Mouse (Mus musculus): ENCODE results near the gene Kif16b. TPM values are rescaled to one million over a fixed set of nuclear protein-coding genes. Genes with fewer than 3 reads are reported as not detected.

Gene Kif16b
- polyA plus RNA-seq, 1 experiment from 2014 or later = 3.7 TPM

GRCm38 (mm10) chr2:142625756-142626155, 275.6 kb downstream of the Kif16b start:
- no peak overlapping the region for H3K4me3 ChIP-seq
- no peak overlapping the region for H3K27ac ChIP-seq (replicated peaks)
- no peaks in the 10 kb centered on the region for H3K36me3 ChIP-seq
- no peaks in the 10 kb centered on the region for H3K4me1 ChIP-seq (replicated peaks)
- H3K27me3 ChIP-seq = no peaks in the 10 kb centered on the region
- H3K4me2 ChIP-seq = no peak overlapping the region
- WGBS = 82% methylated on average over 4 of the region's 4 CpGs
- H3K9ac ChIP-seq = no peak overlapping the region
- ATAC-seq (ENCODE audit: low FRiP score, low read depth) = no peak
- no peaks in the 10 kb centered on the region for H3K9me3 ChIP-seq

GRCm38 (mm10) chr2:142625101-142625500, 276.2 kb downstream of the Kif16b start:
- Histone ChIP-seq H3K4me2 (no peak overlapping the region), H3K4me1 (replicated peaks) (no peaks in the 10 kb centered on the region), H3K4me3 (no peak overlapping the region), H3K27me3 (no peaks in the 10 kb centered on the region), H3K36me3 (no peaks in the 10 kb centered on the region), H3K9me3 (no peaks in the 10 kb centered on the region), H3K27ac (replicated peaks) (no peak overlapping the region), H3K9ac (no peak overlapping the region)
- ATAC-seq (ENCODE audit: low FRiP score, low read depth) = no peak
- 69% methylated on average over 3 of the region's 3 CpGs for WGBS

DNA sequence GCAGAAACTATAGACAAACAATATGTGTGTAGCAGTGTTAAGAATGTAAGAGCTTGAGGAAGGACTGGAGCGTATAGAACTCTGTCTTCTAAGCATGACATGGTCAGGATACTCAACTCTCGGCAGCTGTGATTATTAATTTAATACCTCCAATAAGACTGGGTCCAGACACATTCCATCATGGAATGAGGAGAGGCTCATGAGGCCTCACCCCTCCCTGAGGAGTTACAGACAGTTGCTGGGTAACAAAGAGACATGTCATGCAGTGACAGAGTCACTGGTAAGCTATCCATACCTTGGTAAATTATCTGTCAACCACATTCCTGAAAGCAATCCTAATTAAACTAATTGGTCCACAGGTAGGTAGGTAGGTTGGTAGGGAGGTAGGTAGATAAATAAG, 277.1 kb downstream of the Kif16b start:
- Histone ChIP-seq H3K27ac (replicated peaks) (no peak overlapping the region), H3K4me2 (no peak overlapping the region), H3K4me3 (no peak overlapping the region), H3K9ac (no peak overlapping the region), H3K4me1 (replicated peaks) (no peaks in the 10 kb centered on the region), H3K36me3 (no peaks in the 10 kb centered on the region), H3K27me3 (no peaks in the 10 kb centered on the region), H3K9me3 (no peaks in the 10 kb centered on the region)
- no peak for ATAC-seq (ENCODE audit: low FRiP score, low read depth)
- 81% methylated on average over 2 of the region's 2 CpGs for WGBS

DNA sequence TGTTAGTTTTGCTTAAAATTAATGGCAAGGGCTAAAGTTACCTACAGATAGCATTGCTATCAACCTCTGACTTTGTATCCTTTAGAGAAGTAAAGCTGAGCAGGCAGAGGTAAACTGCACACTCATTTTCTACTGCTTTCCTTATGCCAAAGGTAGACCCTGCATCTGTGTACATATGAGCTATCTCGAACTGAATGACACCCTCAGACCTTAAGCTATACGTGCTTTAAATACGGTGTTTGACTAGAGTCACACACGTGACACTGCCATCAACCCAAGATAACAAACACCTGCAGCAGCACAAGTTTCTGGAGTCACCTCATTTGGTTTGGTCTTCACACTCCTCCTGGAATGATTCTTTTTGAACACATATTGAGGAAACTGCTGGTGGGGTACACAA, 280.2 kb downstream of the Kif16b start:
- 96% methylated on average over 4 of the region's 4 CpGs for WGBS
- no peaks in the 10 kb centered on the region for H3K4me1 ChIP-seq (replicated peaks)
- no peak for ATAC-seq (ENCODE audit: low FRiP score, low read depth)
- H3K4me2 ChIP-seq = no peak overlapping the region
- H3K36me3 ChIP-seq = no peaks in the 10 kb centered on the region
- no peak overlapping the region for H3K27ac ChIP-seq (replicated peaks)
- H3K9ac ChIP-seq = no peak overlapping the region
- H3K27me3 ChIP-seq = no peaks in the 10 kb centered on the region
- H3K9me3 ChIP-seq = no peaks in the 10 kb centered on the region
- H3K4me3 ChIP-seq = no peak overlapping the region

DNA sequence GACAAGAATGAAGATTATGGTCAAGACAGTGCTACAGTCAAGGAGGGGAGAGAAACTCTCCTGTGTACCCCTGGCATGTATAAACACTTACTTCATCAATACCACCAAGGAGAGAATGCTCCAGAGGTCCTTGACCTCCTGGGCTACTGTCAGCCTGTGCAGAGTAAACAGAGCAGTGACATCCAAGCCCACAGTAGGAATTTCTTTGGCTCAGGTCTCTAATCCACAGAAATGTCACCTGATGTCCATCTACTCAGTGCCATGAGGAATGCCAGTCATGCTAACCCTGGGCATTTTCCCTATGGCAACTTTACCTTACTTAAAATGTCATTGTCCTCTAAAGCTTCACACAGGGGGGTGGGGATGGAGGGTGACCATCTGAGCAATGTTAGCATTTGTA, 281.4 kb downstream of the Kif16b start:
- Histone ChIP-seq H3K4me2 (no peak overlapping the region), H3K36me3 (no peaks in the 10 kb centered on the region), H3K4me3 (no peak overlapping the region), H3K9me3 (no peaks in the 10 kb centered on the region), H3K4me1 (replicated peaks) (no peaks in the 10 kb centered on the region), H3K9ac (no peak overlapping the region), H3K27ac (replicated peaks) (no peak overlapping the region), H3K27me3 (no peaks in the 10 kb centered on the region)
- no peak for ATAC-seq (ENCODE audit: low FRiP score, low read depth)

GRCm38 (mm10) chr2:142614535-142614934, 286.8 kb downstream of the Kif16b start:
- WGBS = 84% methylated on average over 5 of the region's 5 CpGs
- Histone ChIP-seq H3K27ac (replicated peaks) (no peak overlapping the region), H3K4me2 (no peak overlapping the region), H3K4me3 (no peak overlapping the region), H3K4me1 (replicated peaks) (no peaks in the 10 kb centered on the region), H3K9me3 (no peaks in the 10 kb centered on the region), H3K9ac (no peak overlapping the region), H3K27me3 (no peaks in the 10 kb centered on the region), H3K36me3 (no peaks in the 10 kb centered on the region)
- no peak for ATAC-seq (ENCODE audit: low FRiP score, low read depth)

- H3K27ac ChIP-seq (replicated peaks) = no peak overlapping the region
- H3K9ac ChIP-seq = no peak overlapping the region
- 82% methylated on average over 5 of the region's 5 CpGs for WGBS
- peaks cover 7% of the 10 kb centered on the region; the same call in 1 of the 2 replicates for H3K4me1 ChIP-seq (replicated peaks)
- no peaks in the 10 kb centered on the region for H3K36me3 ChIP-seq
- H3K4me3 ChIP-seq = no peak overlapping the region
- H3K9me3 ChIP-seq = no peaks in the 10 kb centered on the region
- H3K27me3 ChIP-seq = no peaks in the 10 kb centered on the region
- no peak overlapping the region for H3K4me2 ChIP-seq
- no peak for ATAC-seq (ENCODE audit: low FRiP score, low read depth)
Observed at GRCm38 (mm10) chr2:142612359-142612953, 288.9 kb downstream of the Kif16b start.

DNA sequence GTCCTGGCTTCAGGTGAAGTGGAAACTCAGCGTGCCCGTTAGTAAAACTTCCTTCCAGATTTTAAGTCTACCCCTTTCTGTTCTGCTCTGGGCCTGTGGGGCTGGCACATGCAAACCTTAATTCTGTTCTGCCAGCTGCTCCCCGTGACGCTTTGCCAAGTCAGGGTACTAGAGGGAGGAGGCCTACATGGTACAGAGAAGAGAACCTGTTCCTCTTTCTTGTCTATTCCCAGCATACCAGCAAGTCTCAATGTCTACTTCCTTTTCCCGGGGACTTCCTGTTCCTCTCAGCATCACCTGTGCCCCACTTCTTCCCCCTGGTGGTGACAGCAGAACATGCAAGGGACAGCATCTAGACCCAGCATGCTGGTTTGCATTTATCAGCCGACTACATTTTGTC, 290.2 kb downstream of the Kif16b start:
- no peaks in the 10 kb centered on the region for H3K27me3 ChIP-seq
- H3K4me3 ChIP-seq = no peak overlapping the region
- no peak for ATAC-seq (ENCODE audit: low FRiP score, low read depth)
- 69% methylated on average over 6 of the region's 6 CpGs for WGBS
- H3K9ac ChIP-seq = no peak overlapping the region
- no peaks in the 10 kb centered on the region for H3K36me3 ChIP-seq
- peaks cover 7% of the 10 kb centered on the region; the same call in 1 of the 2 replicates for H3K4me1 ChIP-seq (replicated peaks)
- H3K9me3 ChIP-seq = no peaks in the 10 kb centered on the region
- H3K27ac ChIP-seq (replicated peaks) = no peak overlapping the region
- H3K4me2 ChIP-seq = no peak overlapping the region

GRCm38 (mm10) chr2:142610206-142610605, 291.1 kb downstream of the Kif16b start:
- ATAC-seq (ENCODE audit: low FRiP score, low read depth) = no peak
- WGBS = 88% methylated on average over 5 of the region's 5 CpGs
- H3K4me3 ChIP-seq = no peak overlapping the region

GRCm38 (mm10) chr2:142608778-142609177, 292.6 kb downstream of the Kif16b start:
- Histone ChIP-seq H3K27me3 (no peaks in the 10 kb centered on the region), H3K4me2 (no peak overlapping the region), H3K9me3 (no peaks in the 10 kb centered on the region), H3K36me3 (no peaks in the 10 kb centered on the region), H3K4me1 (replicated peaks) (peaks cover 7% of the 10 kb centered on the region; the same call in 1 of the 2 replicates), H3K4me3 (no peak overlapping the region), H3K9ac (no peak overlapping the region), H3K27ac (replicated peaks) (peak overlapping the region; percentile 57; the same call in 1 of the 2 replicates)
- ATAC-seq (ENCODE audit: low FRiP score, low read depth) = peak; percentile 47; the same call in 1 of the 2 replicates
- WGBS = 65% methylated on average over 17 of the region's 17 CpGs

More at GRCm38 (mm10) chr2:142610206-142610605, 291.1 kb downstream of the Kif16b start:
- no peaks in the 10 kb centered on the region for H3K9me3 ChIP-seq
- peaks cover 7% of the 10 kb centered on the region; the same call in 1 of the 2 replicates for H3K4me1 ChIP-seq (replicated peaks)
- H3K4me2 ChIP-seq = no peak overlapping the region
- no peak overlapping the region for H3K9ac ChIP-seq
- H3K27ac ChIP-seq (replicated peaks) = no peak overlapping the region
- H3K27me3 ChIP-seq = no peaks in the 10 kb centered on the region
- no peaks in the 10 kb centered on the region for H3K36me3 ChIP-seq

GRCm38 (mm10) chr2:142604762-142605161, 296.6 kb downstream of the Kif16b start:
- Histone ChIP-seq H3K9ac (no peak overlapping the region), H3K4me1 (replicated peaks) (peaks cover 7% of the 10 kb centered on the region; the same call in 1 of the 2 replicates), H3K4me3 (no peak overlapping the region), H3K27me3 (no peaks in the 10 kb centered on the region), H3K27ac (replicated peaks) (no peak overlapping the region), H3K36me3 (no peaks in the 10 kb centered on the region), H3K9me3 (no peaks in the 10 kb centered on the region), H3K4me2 (no peak overlapping the region)
- 76% methylated on average over 4 of the region's 4 CpGs for WGBS
- no peak for ATAC-seq (ENCODE audit: low FRiP score, low read depth)

- ATAC-seq (ENCODE audit: low FRiP score, low read depth) = no peak
- H3K9me3 ChIP-seq = no peaks in the 10 kb centered on the region
- no peak overlapping the region for H3K9ac ChIP-seq
- no peaks in the 10 kb centered on the region for H3K36me3 ChIP-seq
- no peak overlapping the region for H3K4me3 ChIP-seq
- H3K4me1 ChIP-seq (replicated peaks) = 0 out of 2 replicates have a peak, but pooled peaks cover 3% of the 10 kb centered on the region
- no peaks in the 10 kb centered on the region for H3K27me3 ChIP-seq
- no peak overlapping the region for H3K27ac ChIP-seq (replicated peaks)
- WGBS = 68% methylated on average over 2 of the region's 2 CpGs
- no peak overlapping the region for H3K4me2 ChIP-seq
Observed at GRCm38 (mm10) chr2:142603210-142603609, 298.1 kb downstream of the Kif16b start.

GRCm38 (mm10) chr2:142599235-142599634, 302.1 kb downstream of the Kif16b start:
- ATAC-seq (ENCODE audit: low FRiP score, low read depth) = no peak
- H3K27ac ChIP-seq (replicated peaks) = no peak overlapping the region
- H3K4me1 ChIP-seq (replicated peaks) = 0 out of 2 replicates have a peak, but pooled peaks cover 13% of the 10 kb centered on the region
- H3K4me2 ChIP-seq = no peak overlapping the region
- H3K9ac ChIP-seq = no peak overlapping the region
- H3K9me3 ChIP-seq = no peaks in the 10 kb centered on the region
- WGBS = 71% methylated on average over 4 of the region's 4 CpGs
- no peaks in the 10 kb centered on the region for H3K27me3 ChIP-seq
- H3K36me3 ChIP-seq = no peaks in the 10 kb centered on the region
- H3K4me3 ChIP-seq = no peak overlapping the region

Data from hindbrain, embryonic 15.5 days (tissue).